Mouse (Mus musculus): Measurements from ENCODE around the gene Magea1.
"Not testable (repeated sequence)": the region's sequence is repeated elsewhere in the genome, so short reads cannot be mapped to it uniquely, and the experiment has no call there.

Magea1 gene

DNA sequence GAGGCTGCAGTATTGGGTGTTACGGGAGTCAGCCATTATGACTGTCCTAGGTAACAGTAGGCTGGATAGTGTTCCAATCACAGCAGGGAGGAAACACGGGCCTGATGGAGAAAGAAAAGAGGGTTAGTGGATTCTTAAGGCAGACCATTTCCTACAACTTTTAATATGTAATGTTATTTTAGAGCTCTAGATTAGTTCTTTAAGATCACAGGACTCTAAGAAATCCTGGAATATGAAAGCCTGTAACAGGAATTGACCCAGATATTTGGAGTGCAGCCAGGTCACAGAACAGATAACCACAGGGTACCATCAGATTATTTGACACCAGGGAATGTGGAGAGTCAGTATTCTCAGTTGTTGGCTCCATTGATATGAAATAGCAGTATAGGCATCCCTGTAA lies at the start of gene Magea1:
Gene Magea1, minus strand, starts transcription at position 101 of the 400 bp plus-strand sequence.
- DNase-seq (ENCODE audit: low read depth) = not testable (repeated sequence)

GRCm38 (mm10) chrX:155128312-155128711 lies 38.7 kb upstream of the Magea1 start, which contains the start of gene Cldn34b2:
TSS of gene Cldn34b2 (minus strand) at chrX:155128412.
- DNase-seq (ENCODE audit: low read depth) = not testable (repeated sequence)

GRCm38 (mm10) chrX:155098024-155098423 lies 8.4 kb upstream of the Magea1 start:
- peak; percentile 60 for DNase-seq (ENCODE audit: low read depth)

GRCm38 (mm10) chrX:155093566-155093965 lies 4.0 kb upstream of the Magea1 start, which contains the start of gene Magea2:
TSS of gene Magea2 (minus strand) at chrX:155093666.
- DNase-seq (ENCODE audit: low read depth) = not testable (repeated sequence)

DNA sequence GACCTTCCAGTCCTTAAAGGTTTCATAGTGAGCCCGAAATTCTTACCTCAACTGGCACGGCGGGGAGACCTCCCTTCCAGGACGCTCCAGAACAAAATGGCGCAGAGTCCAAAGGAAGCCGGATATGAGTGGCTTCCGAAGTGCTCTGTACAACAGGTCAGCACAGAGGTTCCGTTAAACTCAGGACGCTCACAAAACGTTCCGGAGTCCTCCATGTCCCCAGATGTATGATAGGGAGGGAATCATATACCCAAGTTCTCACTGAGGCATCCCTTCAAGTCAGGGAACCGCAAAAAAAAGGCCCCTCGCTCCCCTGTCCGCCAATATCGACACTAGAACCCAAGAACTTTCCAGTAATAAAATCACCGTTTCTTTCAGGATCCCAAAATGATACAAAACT lies 26.5 kb downstream of the Magea1 start, which contains the start of gene Magea5:
Gene Magea5, minus strand, starts transcription at position 101 of the 400 bp plus-strand sequence.
- DNase-seq (ENCODE audit: low read depth) = not testable (repeated sequence)

All from NIH3T3 (cell line).